Mouse (Mus musculus) cerebellum, adult 8-10 months (tissue): ENCODE results near the gene Leng8.
"Not testable (repeated sequence)": the region's sequence is repeated elsewhere in the genome, so short reads cannot be mapped to it uniquely, and the experiment has no call there.

Source experiments
- DNase-seq: peaks from one replicate; pipeline ENCODE4 v3.0.0; 2022

Leng8 gene

DNA sequence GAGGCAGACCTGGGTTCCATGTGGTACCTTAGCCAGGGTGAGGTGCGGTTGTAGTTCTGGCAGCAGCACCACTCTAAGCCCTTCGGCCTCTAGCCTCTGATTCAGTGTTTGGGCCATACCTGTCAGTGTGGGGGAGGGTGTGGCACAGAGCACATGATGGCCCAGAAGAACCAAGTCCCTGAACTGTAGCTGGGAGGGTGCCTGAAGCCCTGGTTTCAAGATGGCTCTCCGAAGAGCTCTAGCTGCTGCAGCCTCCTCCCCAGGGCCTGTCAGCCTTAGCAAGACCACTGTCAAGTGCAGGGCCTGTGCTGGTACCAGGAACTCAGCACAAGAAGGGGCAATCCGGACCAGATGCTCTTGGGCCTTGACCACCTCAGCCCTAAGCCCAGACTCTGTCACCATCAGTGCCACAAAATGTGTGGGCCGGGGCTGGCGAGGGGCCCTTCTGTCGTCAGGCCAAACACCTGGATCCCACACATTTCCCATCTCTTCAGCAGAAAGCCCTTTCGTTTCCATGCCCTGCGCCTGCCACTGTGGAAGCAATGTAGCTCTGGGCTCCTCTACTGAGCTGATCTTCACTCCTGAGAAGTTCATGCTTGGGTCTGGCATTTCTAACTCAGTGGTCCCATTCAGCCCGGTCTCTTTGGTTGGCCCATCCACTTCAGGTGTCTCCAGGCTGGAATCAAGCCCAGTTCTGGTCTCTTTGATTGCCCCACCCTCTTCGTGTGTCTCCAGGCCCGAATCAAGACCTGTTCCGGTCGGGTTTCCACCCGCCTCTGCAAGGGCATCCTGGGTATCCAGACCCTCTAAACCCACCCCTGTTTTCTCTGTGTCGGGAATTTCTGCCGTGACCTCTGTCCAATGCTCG is 11.7 kb downstream of the Leng8 start:
- peak; percentile 53 for DNase-seq

GRCm38 (mm10) chr7:4149209-4150054 is 12.6 kb downstream of the Leng8 start:
- DNase-seq: peak; percentile 90

- DNase-seq: peak; percentile 63
Observed at GRCm38 (mm10) chr7:4150059-4150541, 13.3 kb downstream of the Leng8 start, which contains the start of gene Leng9. TSS of gene Leng9 (minus strand) at chr7:4150374.

- peak; percentile 73 for DNase-seq
Observed at GRCm38 (mm10) chr7:4150811-4151221, 14.0 kb downstream of the Leng8 start.

DNA sequence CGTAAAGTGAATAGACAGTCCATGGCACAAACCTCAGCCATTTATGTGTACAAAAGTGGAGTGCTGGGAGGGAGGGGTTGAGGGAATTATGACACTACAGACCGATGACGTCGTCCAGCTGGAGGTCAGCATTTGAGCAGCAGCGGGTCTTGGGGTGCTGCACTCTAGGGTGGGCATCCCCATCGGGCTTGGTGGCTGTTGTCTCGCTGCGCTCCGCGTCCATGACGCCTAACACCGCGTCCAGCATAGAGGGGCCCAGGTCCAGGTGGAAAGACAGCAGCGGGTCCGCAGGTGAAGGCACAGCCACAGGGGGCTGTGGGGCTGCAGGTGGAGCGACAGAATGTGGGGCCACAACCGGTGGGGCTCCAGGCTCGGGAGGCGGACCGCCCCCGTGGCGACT is 14.4 kb downstream of the Leng8 start:
- DNase-seq: peak; percentile 56

DNA sequence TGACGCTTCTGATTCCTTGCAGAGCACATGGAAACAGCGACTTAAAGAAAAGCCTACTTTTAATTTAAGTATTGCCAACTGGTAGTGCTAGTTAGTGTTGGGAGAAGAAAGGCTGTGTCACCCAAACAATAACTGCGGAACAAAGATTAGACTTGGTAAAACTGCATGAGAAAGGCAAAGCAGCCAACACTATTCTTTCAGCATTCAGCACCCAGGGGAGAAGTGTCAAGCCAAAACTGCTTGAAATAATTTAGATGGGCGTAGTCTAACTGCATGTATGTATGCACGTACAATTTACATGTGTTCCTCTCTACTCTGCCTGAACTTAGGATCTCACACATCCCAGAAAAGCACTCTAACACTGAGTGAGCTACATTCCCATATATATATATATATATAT is 17.5 kb downstream of the Leng8 start:
- no peak for DNase-seq

DNA sequence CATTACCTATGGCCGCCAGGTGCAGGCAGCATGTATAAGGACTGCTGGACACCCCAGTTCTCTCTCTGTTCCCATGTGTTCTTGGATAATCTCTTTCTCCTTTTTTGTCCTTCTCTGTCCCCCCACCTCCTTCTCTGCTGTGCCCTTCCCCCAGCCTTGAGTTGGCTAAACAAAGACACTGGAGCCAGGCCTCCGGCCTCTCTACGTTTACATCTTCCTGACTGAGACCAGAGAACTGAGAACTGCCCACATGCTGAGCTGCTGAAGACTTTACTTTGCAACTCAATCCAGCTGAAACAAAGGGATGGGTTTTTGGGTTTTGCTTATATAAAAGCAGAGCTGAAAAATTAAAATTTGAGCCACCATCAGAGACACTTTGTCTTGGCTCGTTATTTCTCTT is 18.1 kb downstream of the Leng8 start:
- no peak for DNase-seq

- DNase-seq: not testable (repeated sequence)
Observed at GRCm38 (mm10) chr7:4161596-4161995, 24.8 kb downstream of the Leng8 start.

DNA sequence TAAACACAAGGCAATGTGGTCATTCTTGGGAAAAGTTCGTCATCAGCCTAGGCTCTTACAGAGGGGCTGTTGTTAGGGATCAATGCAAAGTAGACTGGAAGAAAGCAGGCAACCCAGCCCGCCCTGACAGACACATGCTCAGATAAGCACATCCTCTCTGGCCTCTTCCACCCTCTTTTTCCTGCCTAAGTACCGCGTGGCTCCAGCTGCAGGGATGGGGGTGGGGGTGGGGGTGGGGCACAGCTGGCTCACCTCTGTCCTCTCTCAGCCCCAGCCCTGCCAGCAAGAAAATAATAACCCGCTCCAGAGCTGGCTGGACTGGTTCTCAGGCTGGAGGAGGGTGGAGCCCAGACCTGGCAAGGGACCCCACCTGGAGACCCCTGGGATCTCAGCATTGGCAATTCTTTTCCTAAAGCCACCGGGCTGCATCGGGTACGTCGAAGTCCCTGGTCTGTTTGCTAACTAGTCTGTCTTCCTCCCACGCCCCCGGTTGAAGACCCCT is 26.8 kb downstream of the Leng8 start:
- DNase-seq: no peak

- no peak for DNase-seq
Observed at GRCm38 (mm10) chr7:4164090-4164910, 27.5 kb downstream of the Leng8 start, which contains the start of gene Cdc42ep5. TSS of gene Cdc42ep5 (minus strand) at chr7:4164860.

GRCm38 (mm10) chr7:4165286-4165685 is 28.4 kb downstream of the Leng8 start:
- no peak for DNase-seq

DNA sequence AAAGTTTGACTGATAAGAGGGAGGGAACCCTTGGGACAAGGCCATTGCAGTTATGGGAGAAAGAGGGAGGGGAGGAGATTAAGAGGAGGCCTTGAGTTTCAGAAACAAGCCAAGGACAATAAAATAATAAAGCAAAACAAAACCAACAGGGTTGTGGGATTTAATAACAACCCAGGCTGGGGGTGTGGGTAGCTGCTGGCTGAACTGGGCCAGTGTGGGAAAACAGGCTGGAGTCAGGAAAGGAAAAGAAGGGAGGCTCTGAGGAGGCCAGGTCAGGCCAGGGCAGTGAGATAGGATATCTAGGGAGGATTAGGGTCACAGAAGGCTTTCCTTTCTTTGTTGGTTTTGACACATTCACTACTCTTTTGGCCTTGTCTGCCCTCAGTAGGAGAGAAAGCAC is 30.3 kb downstream of the Leng8 start:
- DNase-seq: no peak

DNA sequence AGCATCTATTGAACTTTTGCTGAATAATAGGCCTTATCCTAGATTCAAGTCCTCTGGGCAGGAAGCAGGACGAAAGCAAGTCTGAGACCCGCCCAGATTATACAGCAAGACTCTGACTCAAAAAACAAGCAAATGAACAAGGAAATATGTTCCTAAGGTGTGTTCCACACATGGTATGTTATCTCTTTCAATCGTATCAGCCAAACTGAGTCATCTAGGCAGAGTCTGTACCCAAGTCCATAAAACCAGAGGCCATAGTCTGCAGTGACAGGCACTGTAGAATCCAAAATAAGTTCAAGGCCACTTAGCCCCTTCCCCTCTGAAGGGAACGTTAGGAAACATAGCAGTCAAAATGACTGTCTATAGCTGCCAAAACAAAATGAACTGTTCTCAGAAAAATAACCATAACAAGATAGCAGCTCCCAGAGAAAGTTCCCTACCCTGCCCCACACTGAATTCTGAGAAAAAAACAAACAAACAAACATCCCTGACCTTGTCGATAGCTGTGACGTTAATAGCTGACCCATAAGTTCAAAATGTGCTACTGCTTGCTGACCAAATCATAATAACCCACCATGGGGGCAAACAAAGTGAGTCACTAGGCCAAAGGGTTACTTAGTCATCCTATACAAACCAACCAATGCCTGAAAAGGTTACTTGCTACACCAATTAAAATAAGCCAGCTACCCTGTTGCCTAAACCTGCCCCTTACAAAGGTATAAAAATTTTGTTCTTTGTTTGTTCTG is 33.5 kb downstream of the Leng8 start:
- DNase-seq: no peak

- no peak for DNase-seq
Observed at GRCm38 (mm10) chr7:4178438-4178837, 41.6 kb downstream of the Leng8 start.
